Mouse (Mus musculus) liver, embryonic 12.5 days (tissue): Measurements from ENCODE around the gene Tlr9. TPM values are rescaled to one million over a fixed set of nuclear protein-coding genes. Genes with fewer than 3 reads are reported as not detected.

Experiments
- ATAC-seq: fragments of 200-750 bp; cut with Nextera tagmentation; 2 replicates; pipeline ENCODE4 v1.8.0; 2017; ENCODE audit warnings: moderate number of reproducible peaks, mild to moderate bottlenecking, moderate library complexity
- H3K27ac ChIP-seq: fragments of 300-500 bp; sonication (generic); 2 replicates; pipeline ENCODE4 v1.5.1; 2016; ENCODE audit warnings: mild to moderate bottlenecking
- H3K27me3 ChIP-seq: fragments of 300-500 bp; sonication (generic); replicated peaks from 2 replicates; pipeline ENCODE4 v1.6.1; 2016; ENCODE audit warnings: mild to moderate bottlenecking, moderate library complexity
- H3K36me3 ChIP-seq: fragments of 300-500 bp; sonication (generic); 2 replicates; pipeline ENCODE4 v1.6.1; 2016; ENCODE audit warnings: mild to moderate bottlenecking, moderate library complexity
- H3K4me1 ChIP-seq: fragments of 300-500 bp; sonication (generic); 2 replicates; pipeline ENCODE4 v1.6.1; 2016
- H3K4me2 ChIP-seq: fragments of 300-500 bp; sonication (generic); 2 replicates; pipeline ENCODE4 v1.6.1; 2016; ENCODE audit warnings: mild to moderate bottlenecking, moderate library complexity
- H3K4me3 ChIP-seq: fragments of 300-500 bp; sonication (generic); 2 replicates; pipeline ENCODE4 v1.5.1; 2016; ENCODE audit warnings: mild to moderate bottlenecking, moderate library complexity
- H3K9ac ChIP-seq: fragments of 300-500 bp; sonication (generic); 2 replicates; pipeline ENCODE4 v1.6.1; 2016; ENCODE audit warnings: mild to moderate bottlenecking, moderate library complexity
- H3K9me3 ChIP-seq: fragments of 300-500 bp; sonication (generic); replicated peaks from 2 replicates; pipeline ENCODE4 v1.6.1; 2016; ENCODE audit warnings: mild to moderate bottlenecking, moderate library complexity
- WGBS: fragments of 180-500 bp; shearing (Covaris S2); methylation state at CpG from one replicate; pipeline ENCODE4 v1.1.7; 2016; ENCODE audit not compliant: insufficient replicate concordance; 5-methylcytosine and 5-hydroxymethylcytosine counted together
- polyA plus RNA-seq: library from polyadenylated mRNA; unstranded; fragments of >200 nt; fragmentation: Nextera tagmentation; extraction: Ambion mirVana; gene quantifications from 2 replicates; pipeline ENCODE4 v1.2.1, GENCODE M21; 2016

The Tlr9 gene
- polyA plus RNA-seq, 1 experiment from 2014 or later = 0.06 TPM

- H3K4me1 ChIP-seq = peaks cover 25% of the 10 kb centered on the region
- ATAC-seq = no peak
- H3K36me3 ChIP-seq = no peaks in the 10 kb centered on the region
- H3K9me3 ChIP-seq = no peaks in the 10 kb centered on the region
- no peak overlapping the region for H3K9ac ChIP-seq
- H3K4me2 ChIP-seq = peak overlapping the region; percentile 56
- WGBS = 4% methylated on average over 34 of the region's 34 CpGs
- peaks cover 62% of the 10 kb centered on the region for H3K27me3 ChIP-seq
- no peak overlapping the region for H3K27ac ChIP-seq
- peak overlapping the region; percentile 18 for H3K4me3 ChIP-seq
Observed at GRCm38 (mm10) chr9:106226151-106226682, 3.8 kb downstream of the Tlr9 start.

- Histone ChIP-seq H3K4me3 (no peak overlapping the region), H3K9ac (no peak overlapping the region), H3K4me1 (peaks cover 25% of the 10 kb centered on the region), H3K9me3 (no peaks in the 10 kb centered on the region), H3K27me3 (peaks cover 49% of the 10 kb centered on the region), H3K36me3 (peaks cover 6% of the 10 kb centered on the region), H3K27ac (no peak overlapping the region), H3K4me2 (no peak overlapping the region)
- 43% methylated on average over 8 of the region's 8 CpGs for WGBS
- ATAC-seq = peak; percentile 61; the same call in 1 of the 2 replicates
Observed at GRCm38 (mm10) chr9:106227790-106228429, 5.5 kb downstream of the Tlr9 start.

- WGBS = 46% methylated on average over 9 of the region's 9 CpGs
- H3K4me1 ChIP-seq = peaks cover 25% of the 10 kb centered on the region
- peaks cover 28% of the 10 kb centered on the region for H3K36me3 ChIP-seq
Observed at GRCm38 (mm10) chr9:106230051-106230733, 7.8 kb downstream of the Tlr9 start.

GRCm38 (mm10) chr9:106230734-106231106, 8.3 kb downstream of the Tlr9 start:
- Histone ChIP-seq H3K4me1 (peaks cover 24% of the 10 kb centered on the region), H3K4me2 (no peak overlapping the region), H3K27ac (no peak overlapping the region), H3K27me3 (peaks cover 21% of the 10 kb centered on the region), H3K4me3 (no peak overlapping the region), H3K36me3 (peaks cover 33% of the 10 kb centered on the region), H3K9me3 (no peaks in the 10 kb centered on the region), H3K9ac (no peak overlapping the region)
- WGBS = 40% methylated on average over 3 of the region's 3 CpGs
- ATAC-seq = no peak

More at GRCm38 (mm10) chr9:106230051-106230733, 7.8 kb downstream of the Tlr9 start:
- H3K9me3 ChIP-seq = no peaks in the 10 kb centered on the region
- H3K27me3 ChIP-seq = peaks cover 27% of the 10 kb centered on the region
- no peak overlapping the region for H3K4me2 ChIP-seq
- H3K27ac ChIP-seq = no peak overlapping the region
- ATAC-seq = no peak
- H3K4me3 ChIP-seq = no peak overlapping the region
- no peak overlapping the region for H3K9ac ChIP-seq

GRCm38 (mm10) chr9:106231220-106231619, 8.8 kb downstream of the Tlr9 start:
- WGBS = 51% methylated on average over 7 of the region's 7 CpGs
- Histone ChIP-seq H3K4me2 (no peak overlapping the region), H3K9ac (no peak overlapping the region), H3K4me1 (peaks cover 19% of the 10 kb centered on the region), H3K9me3 (no peaks in the 10 kb centered on the region), H3K27ac (no peak overlapping the region), H3K4me3 (no peak overlapping the region), H3K27me3 (peaks cover 16% of the 10 kb centered on the region), H3K36me3 (peaks cover 37% of the 10 kb centered on the region)
- ATAC-seq = no peak

- Histone ChIP-seq H3K4me1 (peaks cover 15% of the 10 kb centered on the region), H3K27me3 (peaks cover 10% of the 10 kb centered on the region), H3K4me3 (no peak overlapping the region), H3K4me2 (no peak overlapping the region), H3K27ac (no peak overlapping the region), H3K9me3 (no peaks in the 10 kb centered on the region), H3K9ac (no peak overlapping the region), H3K36me3 (peaks cover 43% of the 10 kb centered on the region)
- ATAC-seq = no peak
- WGBS = 56% methylated on average over 4 of the region's 4 CpGs
Observed at GRCm38 (mm10) chr9:106231816-106232215, 9.4 kb downstream of the Tlr9 start.

GRCm38 (mm10) chr9:106232956-106233355, 10.6 kb downstream of the Tlr9 start:
- Histone ChIP-seq H3K4me3 (no peak overlapping the region), H3K27ac (no peak overlapping the region), H3K9ac (no peak overlapping the region), H3K4me2 (no peak overlapping the region), H3K9me3 (no peaks in the 10 kb centered on the region), H3K36me3 (peaks cover 54% of the 10 kb centered on the region), H3K4me1 (peaks cover 4% of the 10 kb centered on the region; the same call in 1 of the 2 replicates), H3K27me3 (0 out of 2 replicates have a peak, but pooled peaks cover 3% of the 10 kb centered on the region)
- 81% methylated on average over 3 of the region's 3 CpGs for WGBS
- no peak for ATAC-seq

- peaks cover 64% of the 10 kb centered on the region for H3K36me3 ChIP-seq
- 81% methylated on average over 6 of the region's 6 CpGs for whole genome bisulfite sequencing
Observed at GRCm38 (mm10) chr9:106233953-106234352, 11.6 kb downstream of the Tlr9 start.

GRCm38 (mm10) chr9:106235194-106235830, 12.9 kb downstream of the Tlr9 start:
- ATAC-seq = no peak
- H3K4me2 ChIP-seq = no peak overlapping the region
- H3K9ac ChIP-seq = no peak overlapping the region
- H3K27me3 ChIP-seq = no peaks in the 10 kb centered on the region
- peaks cover 77% of the 10 kb centered on the region for H3K36me3 ChIP-seq
- no peak overlapping the region for H3K27ac ChIP-seq
- H3K4me3 ChIP-seq = no peak overlapping the region
- no peaks in the 10 kb centered on the region for H3K9me3 ChIP-seq
- WGBS = 81% methylated on average over 23 of the region's 23 CpGs
- no peaks in the 10 kb centered on the region for H3K4me1 ChIP-seq

More at GRCm38 (mm10) chr9:106233953-106234352, 11.6 kb downstream of the Tlr9 start:
- Histone ChIP-seq H3K27ac (no peak overlapping the region), H3K9me3 (no peaks in the 10 kb centered on the region), H3K4me3 (no peak overlapping the region), H3K27me3 (0 out of 2 replicates have a peak, but pooled peaks cover 3% of the 10 kb centered on the region), H3K9ac (no peak overlapping the region), H3K4me2 (no peak overlapping the region), H3K4me1 (no peaks in the 10 kb centered on the region)
- ATAC-seq = no peak

GRCm38 (mm10) chr9:106236156-106236817, 13.9 kb downstream of the Tlr9 start:
- H3K9me3 ChIP-seq = no peaks in the 10 kb centered on the region
- H3K4me3 ChIP-seq = no peak overlapping the region
- no peaks in the 10 kb centered on the region for H3K4me1 ChIP-seq
- no peak for ATAC-seq
- no peak overlapping the region for H3K4me2 ChIP-seq
- H3K27me3 ChIP-seq = no peaks in the 10 kb centered on the region
- peaks cover 87% of the 10 kb centered on the region for H3K36me3 ChIP-seq
- 84% methylated on average over 23 of the region's 23 CpGs for WGBS
- H3K9ac ChIP-seq = no peak overlapping the region
- no peak overlapping the region for H3K27ac ChIP-seq

- no peak overlapping the region for H3K4me2 ChIP-seq
- H3K27me3 ChIP-seq = no peaks in the 10 kb centered on the region
- no peaks in the 10 kb centered on the region for H3K4me1 ChIP-seq
- H3K9me3 ChIP-seq = no peaks in the 10 kb centered on the region
- H3K4me3 ChIP-seq = no peak overlapping the region
- 79% methylated on average over 3 of the region's 3 CpGs for WGBS
- no peak for ATAC-seq
- peaks cover 92% of the 10 kb centered on the region for H3K36me3 ChIP-seq
- H3K27ac ChIP-seq = no peak overlapping the region
- no peak overlapping the region for H3K9ac ChIP-seq
Observed at GRCm38 (mm10) chr9:106236818-106237211, 14.4 kb downstream of the Tlr9 start.
